Mouse (Mus musculus) midbrain, embryonic 11.5 days (tissue): Measurements from ENCODE around the gene Myh6. TPM values are rescaled to one million over a fixed set of nuclear protein-coding genes. Genes with fewer than 3 reads are reported as not detected.
"Not testable (repeated sequence)": the region's sequence is repeated elsewhere in the genome, so short reads cannot be mapped to it uniquely, and the experiment has no call there.

Source experiments
- ATAC-seq: fragments of 200-750 bp; cut with Nextera tagmentation; 2 replicates; pipeline ENCODE4 v1.8.0; 2017; ENCODE audit warnings: moderate TSS enrichment, moderate library complexity; ENCODE audit not compliant: low FRiP score
- DNase-seq: peaks from one replicate; pipeline ENCODE4 v3.0.0; 2015; ENCODE audit warnings: low spot score; ENCODE audit errors: missing footprints
- H3K27ac ChIP-seq: fragments of 300-500 bp; sonication (generic); 2 replicates; pipeline ENCODE4 v1.5.1; 2014; ENCODE audit warnings: low read depth, low read length
- H3K27me3 ChIP-seq: fragments of 300-500 bp; sonication (generic); 2 replicates; pipeline ENCODE4 v1.6.1; 2014; ENCODE audit warnings: mild to moderate bottlenecking, low read length, moderate library complexity, mixed read lengths; ENCODE audit not compliant: control insufficient read depth, insufficient read depth
- H3K36me3 ChIP-seq: fragments of 300-500 bp; sonication (generic); 2 replicates; pipeline ENCODE4 v1.6.1; 2014; ENCODE audit warnings: mild to moderate bottlenecking, low read length, moderate library complexity, mixed read lengths; ENCODE audit not compliant: control insufficient read depth, insufficient read depth
- H3K4me1 ChIP-seq: fragments of 300-500 bp; sonication (generic); 2 replicates; pipeline ENCODE4 v1.6.1; 2014; ENCODE audit warnings: low read length; ENCODE audit not compliant: control insufficient read depth, insufficient read depth
- H3K4me2 ChIP-seq: fragments of 300-500 bp; sonication (generic); 2 replicates; pipeline ENCODE4 v1.6.1; 2014; ENCODE audit warnings: mild to moderate bottlenecking, moderate library complexity
- H3K4me3 ChIP-seq: fragments of 300-500 bp; sonication (generic); 2 replicates; pipeline ENCODE4 v1.5.1; 2014; ENCODE audit warnings: low read depth, low read length
- H3K9ac ChIP-seq: fragments of 300-500 bp; sonication (generic); 2 replicates; pipeline ENCODE4 v1.6.1; 2014; ENCODE audit warnings: low read length
- H3K9me3 ChIP-seq: fragments of 300-500 bp; sonication (generic); 2 replicates; pipeline ENCODE4 v1.6.1; 2016; ENCODE audit warnings: low read length; ENCODE audit not compliant: control insufficient read depth
- WGBS: fragments of 180-500 bp; shearing (Covaris S2); extraction: QIAGEN DNeasy Blood & Tissue Kit; methylation state at CpG from one replicate; pipeline ENCODE4 v1.1.7; 2014; 5-methylcytosine and 5-hydroxymethylcytosine counted together
- polyA plus RNA-seq: library from polyadenylated mRNA; unstranded; fragments of >200 nt; fragmentation: Nextera tagmentation; extraction: Ambion mirVana; gene quantifications from 2 replicates; pipeline ENCODE4 v1.2.1, GENCODE M21; 2014

Myh6 gene
- polyA plus RNA-seq, 1 experiment from 2014 or later = 0.51 TPM

GRCm38 (mm10) chr14:54965044-54965443, 1.7 kb downstream of the Myh6 start:
- H3K4me2 ChIP-seq = no peak overlapping the region
- H3K9ac ChIP-seq = no peak overlapping the region
- ATAC-seq = no peak
- H3K4me3 ChIP-seq = no peak overlapping the region
- no peaks in the 10 kb centered on the region for H3K4me1 ChIP-seq
- H3K36me3 ChIP-seq = no peaks in the 10 kb centered on the region
- 87% methylated on average over 15 of the region's 15 CpGs for WGBS
- no peak overlapping the region for H3K27ac ChIP-seq
- no peaks in the 10 kb centered on the region for H3K27me3 ChIP-seq
- no peaks in the 10 kb centered on the region for H3K9me3 ChIP-seq
- DNase-seq = no peak

- no peak overlapping the region for H3K27ac ChIP-seq
- H3K4me1 ChIP-seq = no peaks in the 10 kb centered on the region
- H3K9me3 ChIP-seq = no peaks in the 10 kb centered on the region
- no peak overlapping the region for H3K4me3 ChIP-seq
- WGBS = 86% methylated on average over 11 of the region's 11 CpGs
- no peaks in the 10 kb centered on the region for H3K36me3 ChIP-seq
- ATAC-seq = no peak
- no peak overlapping the region for H3K9ac ChIP-seq
- no peaks in the 10 kb centered on the region for H3K27me3 ChIP-seq
- H3K4me2 ChIP-seq = no peak overlapping the region
- DNase-seq = no peak
These were observed 3.0 kb downstream of the Myh6 start for GRCm38 (mm10) chr14:54963727-54964126.

DNA sequence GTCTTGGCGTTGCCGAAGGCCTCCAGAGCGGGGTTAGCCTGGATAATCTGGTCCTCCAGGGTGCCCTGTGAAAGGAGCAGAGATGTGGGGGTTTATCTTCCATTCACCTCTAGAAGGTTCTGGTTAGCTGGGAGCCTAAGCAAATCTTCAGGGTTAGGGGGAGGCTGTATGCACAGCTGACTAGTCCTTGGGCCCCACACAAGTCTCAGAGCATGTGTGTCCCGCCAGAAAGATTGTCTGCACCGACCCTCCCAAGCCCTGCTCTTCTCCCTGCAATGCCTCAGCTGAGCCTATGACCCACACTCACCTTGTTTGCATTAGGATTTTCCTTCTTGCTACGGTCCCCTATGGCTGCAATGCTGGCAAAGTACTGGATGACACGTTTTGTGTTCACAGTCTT, 4.0 kb downstream of the Myh6 start:
- 89% methylated on average over 7 of the region's 7 CpGs for WGBS
- ATAC-seq = no peak
- H3K27me3 ChIP-seq = no peaks in the 10 kb centered on the region
- no peak overlapping the region for H3K4me3 ChIP-seq
- no peaks in the 10 kb centered on the region for H3K36me3 ChIP-seq
- H3K9ac ChIP-seq = no peak overlapping the region
- H3K4me1 ChIP-seq = no peaks in the 10 kb centered on the region
- no peak overlapping the region for H3K27ac ChIP-seq
- no peaks in the 10 kb centered on the region for H3K9me3 ChIP-seq
- H3K4me2 ChIP-seq = no peak overlapping the region
- DNase-seq = no peak

DNA sequence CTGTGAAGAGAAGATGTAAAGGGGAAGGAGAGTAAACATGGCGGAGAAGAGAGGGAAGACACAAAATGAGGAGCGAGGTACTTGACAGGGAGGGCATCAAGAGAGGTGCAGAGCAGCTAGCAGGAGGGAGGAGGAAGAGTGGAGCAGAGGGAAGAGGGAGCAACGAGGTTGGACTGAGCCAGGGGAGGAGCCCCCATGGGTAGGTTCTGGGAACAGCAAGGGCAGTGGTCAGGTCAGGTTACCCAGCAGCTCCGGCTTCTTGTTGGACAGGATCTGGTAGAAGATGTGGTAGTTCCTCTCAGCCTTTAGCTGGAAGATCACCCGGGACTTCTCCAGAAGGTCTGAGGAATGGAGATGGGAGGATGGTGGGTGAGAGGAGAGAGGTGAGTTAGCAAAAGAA, 5.2 kb downstream of the Myh6 start:
- Histone ChIP-seq H3K9ac (no peak overlapping the region), H3K4me3 (no peak overlapping the region), H3K27me3 (no peaks in the 10 kb centered on the region), H3K9me3 (no peaks in the 10 kb centered on the region), H3K4me2 (no peak overlapping the region), H3K36me3 (no peaks in the 10 kb centered on the region), H3K4me1 (no peaks in the 10 kb centered on the region), H3K27ac (no peak overlapping the region)
- ATAC-seq (no peak), DNase-seq (no peak)
- 82% methylated on average over 5 of the region's 5 CpGs for WGBS

DNA sequence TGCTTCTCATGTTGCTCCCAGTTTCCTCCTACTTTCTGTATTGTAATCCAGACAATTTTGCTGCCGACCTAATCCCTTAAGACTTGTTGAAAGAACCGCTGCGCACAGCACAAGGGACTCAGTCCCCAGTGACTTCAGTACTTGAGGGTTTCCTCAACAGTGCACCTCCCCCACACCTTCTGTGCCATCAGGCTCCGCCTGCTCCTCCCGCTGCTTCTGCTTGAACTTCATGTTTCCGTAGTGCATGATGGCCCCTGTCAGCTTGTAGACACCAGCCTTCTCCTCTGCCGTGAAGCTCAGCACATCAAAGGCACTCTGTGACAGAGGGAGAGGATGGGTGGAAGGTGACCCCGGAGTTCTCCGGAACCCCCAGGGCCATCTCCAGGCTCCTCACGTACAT, 6.0 kb downstream of the Myh6 start:
- DNase-seq (no peak), ATAC-seq (no peak)
- H3K27ac ChIP-seq = no peak overlapping the region
- H3K4me2 ChIP-seq = no peak overlapping the region
- H3K4me1 ChIP-seq = no peaks in the 10 kb centered on the region
- H3K36me3 ChIP-seq = no peaks in the 10 kb centered on the region
- WGBS = 62% methylated on average over 10 of the region's 10 CpGs
- no peaks in the 10 kb centered on the region for H3K27me3 ChIP-seq
- H3K9me3 ChIP-seq = no peaks in the 10 kb centered on the region
- no peak overlapping the region for H3K9ac ChIP-seq
- H3K4me3 ChIP-seq = no peak overlapping the region

- WGBS = 95% methylated on average over 12 of the region's 12 CpGs
- not testable (repeated sequence) for DNase-seq, H3K27ac ChIP-seq, H3K9me3 ChIP-seq, H3K36me3 ChIP-seq, H3K4me1 ChIP-seq, ATAC-seq, H3K9ac ChIP-seq, H3K27me3 ChIP-seq, H3K4me2 ChIP-seq, H3K4me3 ChIP-seq
These were observed 6.7 kb downstream of the Myh6 start for GRCm38 (mm10) chr14:54959853-54960613.

DNA sequence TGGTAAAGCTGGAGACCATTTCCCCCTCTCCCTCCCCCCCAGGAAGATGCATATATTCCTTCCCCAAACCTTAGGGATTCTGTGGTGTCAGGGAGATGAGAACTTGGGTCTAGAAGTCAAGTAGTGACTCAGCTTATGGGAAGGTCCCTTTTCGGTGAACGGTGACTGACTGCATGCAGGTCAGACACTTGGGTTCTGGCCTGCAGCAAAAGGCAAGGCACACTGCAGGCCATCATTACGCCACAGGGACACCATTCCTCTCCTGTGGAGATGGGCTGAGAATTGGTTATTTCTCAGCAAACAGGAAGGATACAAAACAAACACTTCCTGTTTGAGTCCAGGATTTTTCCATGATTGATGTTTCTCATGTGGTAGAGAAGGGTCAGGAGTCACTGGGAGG, 7.5 kb downstream of the Myh6 start:
- Histone ChIP-seq H3K9ac (no peak overlapping the region), H3K36me3 (no peaks in the 10 kb centered on the region), H3K4me3 (no peak overlapping the region), H3K9me3 (no peaks in the 10 kb centered on the region), H3K4me2 (no peak overlapping the region), H3K27me3 (no peaks in the 10 kb centered on the region), H3K4me1 (no peaks in the 10 kb centered on the region), H3K27ac (no peak overlapping the region)
- ATAC-seq = no peak
- 98% methylated on average over 3 of the region's 3 CpGs for WGBS
- no peak for DNase-seq

DNA sequence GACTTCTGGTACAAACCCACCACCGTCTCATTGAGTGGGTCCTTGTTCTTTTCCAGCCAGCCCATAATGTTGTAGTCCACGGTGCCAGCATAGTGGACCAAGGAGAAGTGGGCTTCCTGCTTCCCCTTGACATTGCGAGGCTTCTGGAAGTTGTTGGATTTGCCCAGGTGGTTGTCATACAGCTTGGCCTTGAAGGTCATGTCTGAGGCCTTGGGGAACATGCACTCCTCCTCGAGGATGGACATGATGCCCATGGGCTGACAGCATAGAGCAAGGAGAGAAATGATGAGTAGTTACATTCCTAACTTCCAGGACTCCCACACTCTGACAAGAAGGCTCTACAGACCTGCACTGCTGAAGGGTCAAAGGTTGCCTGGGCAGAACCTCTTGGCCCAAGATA, 8.2 kb downstream of the Myh6 start:
- H3K4me2 ChIP-seq = no peak overlapping the region
- no peak overlapping the region for H3K27ac ChIP-seq
- ATAC-seq (no peak), DNase-seq (no peak)
- no peaks in the 10 kb centered on the region for H3K4me1 ChIP-seq
- H3K4me3 ChIP-seq = no peak overlapping the region
- no peaks in the 10 kb centered on the region for H3K36me3 ChIP-seq
- no peaks in the 10 kb centered on the region for H3K9me3 ChIP-seq
- no peak overlapping the region for H3K9ac ChIP-seq
- 88% methylated on average over 4 of the region's 4 CpGs for WGBS
- no peaks in the 10 kb centered on the region for H3K27me3 ChIP-seq

DNA sequence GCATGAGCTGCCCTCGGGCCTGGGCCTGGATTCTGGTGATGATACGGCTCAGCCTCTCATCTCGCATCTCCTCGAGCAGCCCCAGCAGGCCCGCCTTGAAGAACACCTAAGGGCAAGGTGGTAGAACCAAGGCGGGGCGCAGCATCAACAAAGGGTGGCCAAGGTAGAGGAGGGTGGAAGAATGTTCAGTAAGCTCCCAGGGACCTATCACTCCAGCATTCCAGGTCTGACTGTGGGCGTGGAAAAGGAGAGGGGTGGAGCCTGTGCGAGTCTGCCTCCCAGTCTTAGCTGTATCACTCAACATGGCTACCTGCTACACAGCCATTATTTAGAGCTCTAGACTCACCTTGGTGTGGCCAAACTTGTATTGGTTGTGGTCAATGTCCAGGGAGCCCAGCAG, 10.2 kb downstream of the Myh6 start:
- H3K27ac ChIP-seq = no peak overlapping the region
- H3K27me3 ChIP-seq = no peaks in the 10 kb centered on the region
- H3K9me3 ChIP-seq = no peaks in the 10 kb centered on the region
- no peak overlapping the region for H3K4me2 ChIP-seq
- H3K9ac ChIP-seq = no peak overlapping the region
- H3K4me3 ChIP-seq = no peak overlapping the region
- 78% methylated on average over 9 of the region's 9 CpGs for WGBS
- no peak for ATAC-seq
- DNase-seq = no peak
- no peaks in the 10 kb centered on the region for H3K4me1 ChIP-seq
- H3K36me3 ChIP-seq = no peaks in the 10 kb centered on the region
